Comparison of ENCODE assay signal across 15 mouse cellular contexts in genomic region chr7:49534208-49534607, GRCm38 (mm10).
"Had no signal": no experiment of that assay in that cellular context is flagged by ENCODE, and none has a peak within 500 bp of the region (broad histone marks: within the 10 kb centered on the region; RNA-seq: fewer than 3 reads in every experiment).

No protein-coding gene starts in this region.

- H3K4me3 ChIP-seq: limb, embryonic 15.5 days; liver, embryonic 12.5 days; midbrain, embryonic 10.5 days; myocyte; neural tube, embryonic 15.5 days had no signal

- H3K9ac ChIP-seq: limb, embryonic 15.5 days; liver, embryonic 12.5 days; lung, embryonic 14.5 days; neural tube, embryonic 15.5 days had no signal

- ATAC-seq: liver, embryonic 12.5 days had no signal

- H3K27me3 ChIP-seq: limb, embryonic 15.5 days; liver, embryonic 12.5 days; neural tube, embryonic 15.5 days had no signal

- DNase-seq: layer of hippocampus, adult 9-11 months; layer of hippocampus, postnatal 36 days; lung, embryonic 14.5 days; lung, postnatal 10 days; lung, postnatal 4 days; midbrain, embryonic 14.5 days; right cerebral cortex, adult 18-20 months; right cerebral cortex, postnatal 25 days; thymus, adult 18-20 months; thymus, postnatal 14 days had no signal

- H3K4me1 ChIP-seq: limb, embryonic 15.5 days; midbrain, embryonic 10.5 days; neural tube, embryonic 15.5 days had no signal

- H3K27ac ChIP-seq: limb, embryonic 15.5 days; liver, embryonic 12.5 days; midbrain, embryonic 10.5 days; neural tube, embryonic 15.5 days had no signal

- H3K9me3 ChIP-seq: limb, embryonic 15.5 days; liver, embryonic 12.5 days; midbrain, embryonic 10.5 days; neural tube, embryonic 15.5 days had no signal

- H3K36me3 ChIP-seq: liver, embryonic 12.5 days; neural tube, embryonic 15.5 days had no signal

- H3K4me2 ChIP-seq: limb, embryonic 15.5 days; liver, embryonic 12.5 days; lung, embryonic 14.5 days; neural tube, embryonic 15.5 days had no signal
